Mouse (Mus musculus) forebrain, embryonic 14.5 days (tissue): ENCODE measurements around the gene Dab2. TPM values are rescaled to one million over a fixed set of nuclear protein-coding genes. Genes with fewer than 3 reads are reported as not detected.

Experiments
- ATAC-seq: fragments of 200-750 bp; cut with Nextera tagmentation; 2 replicates; pipeline ENCODE4 v1.8.0; 2017; ENCODE audit warnings: mild to moderate bottlenecking, moderate library complexity
- DNase-seq: peaks from one replicate; pipeline ENCODE4 v3.0.0-alpha.2; 2015; ENCODE audit warnings: low spot score
- H3K27ac ChIP-seq: fragments of 300-500 bp; sonication (generic); 2 replicates; pipeline ENCODE4 v1.5.1; 2014; ENCODE audit warnings: low read depth, mild to moderate bottlenecking, control low read depth, low read length, moderate library complexity
- H3K27me3 ChIP-seq: fragments of 300-500 bp; sonication (generic); replicated peaks from 2 replicates; pipeline ENCODE4 v1.6.1; 2014; ENCODE audit warnings: low read length, control low read depth, mixed read lengths; ENCODE audit not compliant: control insufficient read depth, insufficient read depth
- H3K36me3 ChIP-seq: fragments of 300-500 bp; sonication (generic); 2 replicates; pipeline ENCODE4 v1.6.1; 2014; ENCODE audit warnings: low read length, control low read depth; ENCODE audit not compliant: control insufficient read depth, insufficient read depth
- H3K4me1 ChIP-seq: fragments of 300-500 bp; sonication (generic); 2 replicates; pipeline ENCODE4 v1.6.1; 2014; ENCODE audit warnings: antibody characterized with exemption, low read length, control low read depth; ENCODE audit not compliant: control insufficient read depth, insufficient read depth
- H3K4me2 ChIP-seq: fragments of 300-500 bp; sonication (generic); 2 replicates; pipeline ENCODE4 v1.6.1; 2014; ENCODE audit warnings: mild to moderate bottlenecking, control low read depth, low read length
- H3K4me3 ChIP-seq: fragments of 300-500 bp; sonication (generic); 2 replicates; pipeline ENCODE4 v1.5.1; 2014; ENCODE audit warnings: low read depth, low read length, control low read depth
- H3K9ac ChIP-seq: fragments of 300-500 bp; sonication (generic); 2 replicates; pipeline ENCODE4 v1.6.1; 2014; ENCODE audit warnings: mild to moderate bottlenecking, low read length, control low read depth, moderate library complexity
- H3K9me3 ChIP-seq: fragments of 300-500 bp; sonication (generic); replicated peaks from 2 replicates; pipeline ENCODE4 v1.6.1; 2016; ENCODE audit warnings: low read length, control low read depth, mixed read lengths; ENCODE audit not compliant: control insufficient read depth
- WGBS: fragments of 180-500 bp; shearing (Covaris S2); extraction: QIAGEN DNeasy Blood & Tissue Kit; methylation state at CpG from one replicate; pipeline ENCODE4 v1.1.7; 2014; 5-methylcytosine and 5-hydroxymethylcytosine counted together
- polyA plus RNA-seq: library from polyadenylated mRNA; unstranded; fragments of >200 nt; fragmentation: Nextera tagmentation; extraction: Ambion mirVana; gene quantifications from 2 replicates; pipeline ENCODE4 v1.2.1, GENCODE M21; 2014

Dab2 gene
- polyA plus RNA-seq, 1 experiment from 2014 or later: 16.1 TPM

DNA sequence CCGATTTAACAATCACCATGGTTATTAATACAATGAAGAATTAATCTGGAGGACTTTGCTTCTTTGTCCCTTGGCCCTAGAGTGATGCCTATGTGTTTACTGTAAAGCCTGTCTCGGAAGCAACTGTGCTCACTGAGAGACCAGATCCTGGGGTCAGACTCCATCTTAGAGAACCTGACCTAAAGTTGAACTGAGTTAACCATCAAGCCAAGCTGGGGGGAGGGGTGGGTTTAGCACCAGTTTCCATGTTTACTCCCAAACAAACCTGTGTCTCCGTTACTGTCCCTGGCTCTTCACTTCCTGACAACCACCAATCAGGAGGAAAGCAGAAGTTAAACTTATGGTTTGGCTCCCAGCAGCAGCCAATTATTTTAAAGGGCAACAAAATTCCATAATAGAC is 184.0 kb downstream of the Dab2 start:
- H3K36me3 ChIP-seq: no peaks in the 10 kb centered on the region
- no peak overlapping the region for H3K4me3 ChIP-seq
- H3K9me3 ChIP-seq: no peaks in the 10 kb centered on the region
- 80% methylated on average over 3 of the region's 3 CpGs for WGBS
- ATAC-seq (no peak), DNase-seq (no peak)
- no peak overlapping the region for H3K4me2 ChIP-seq
- no peak overlapping the region for H3K9ac ChIP-seq
- H3K27ac ChIP-seq: no peak overlapping the region
- no peaks in the 10 kb centered on the region for H3K4me1 ChIP-seq
- H3K27me3 ChIP-seq: no peaks in the 10 kb centered on the region

Other genes with a start within 250 kb of the Dab2 start
- gene C9, start 145.5 kb downstream of the Dab2 start, polyA plus RNA-seq: not detected in 2 replicates
- 1.7 and 2.2 TPM in 2 replicates for gene Fyb, start 223.1 kb downstream of the Dab2 start, polyA plus RNA-seq